Mouse (Mus musculus) cerebellum, adult 11 months (tissue): ENCODE measurements around the gene Cand2.

Experiments
- DNase-seq: peaks from one replicate; pipeline ENCODE4 v3.0.0; 2022

Gene Cand2

DNA sequence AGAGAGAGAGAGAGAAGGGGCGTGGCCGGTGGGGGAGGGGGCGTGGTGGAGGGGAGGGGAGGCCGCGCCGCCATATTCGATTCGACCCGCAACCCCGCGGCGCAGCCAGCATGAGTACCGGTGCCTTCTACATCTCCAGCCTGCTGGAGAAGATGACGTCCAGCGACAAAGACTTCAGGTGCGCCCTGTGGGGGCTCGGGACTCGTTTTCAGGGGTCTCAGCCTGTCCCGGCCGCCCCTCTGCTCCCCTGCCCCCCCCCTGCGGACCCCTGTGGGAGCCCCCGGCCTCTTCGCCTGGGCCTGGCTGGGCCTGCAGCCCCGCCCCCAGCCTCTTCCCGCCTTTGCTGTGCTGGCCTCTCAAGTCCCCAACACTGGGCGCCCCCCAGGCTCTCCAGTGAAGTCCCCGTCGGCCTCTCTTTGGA lies at the start of gene Cand2:
Gene Cand2, plus strand, starts transcription at position 38 of the 421 bp plus-strand sequence.
- DNase-seq: peak; percentile 41

DNA sequence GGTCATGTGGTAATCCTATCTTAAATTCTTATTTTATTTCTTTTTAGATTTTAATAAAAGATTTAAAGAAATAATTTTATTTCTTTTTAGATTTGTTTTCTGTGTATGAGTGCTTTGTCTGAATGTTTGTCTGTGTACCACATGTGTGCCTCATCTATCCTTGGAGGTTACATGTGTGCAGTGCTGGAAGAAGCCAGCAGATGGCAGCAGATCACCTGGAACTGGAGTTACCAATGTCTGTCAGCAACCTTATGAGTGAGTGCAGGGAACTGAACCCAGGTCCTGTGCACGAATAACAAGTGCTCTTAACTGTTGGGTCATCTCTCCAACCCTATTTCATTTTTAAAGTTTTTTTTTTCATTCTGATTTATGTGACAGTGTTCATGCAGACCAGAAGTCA lies 47.2 kb upstream of the Cand2 start:
- peak; percentile 14 for DNase-seq

DNA sequence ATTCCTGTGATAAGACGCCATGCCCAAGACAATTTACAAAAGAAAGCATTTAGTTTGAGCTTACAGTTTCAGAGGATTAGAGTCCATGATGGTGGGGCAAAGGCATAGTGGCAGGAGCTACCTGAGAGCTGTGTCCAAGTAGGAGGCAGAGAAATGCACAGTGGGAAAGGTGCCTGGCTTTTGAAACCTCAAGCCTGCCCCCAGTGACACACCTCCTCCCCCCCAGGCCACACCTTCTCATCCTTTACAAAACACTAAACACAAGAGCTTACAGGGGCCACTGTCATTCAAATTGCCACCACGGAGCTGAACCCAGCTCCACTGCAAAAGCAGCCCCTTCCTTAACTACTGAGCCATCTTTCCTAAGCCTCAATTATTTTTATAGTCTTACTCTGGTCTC lies 46.8 kb upstream of the Cand2 start:
- no peak for DNase-seq

DNA sequence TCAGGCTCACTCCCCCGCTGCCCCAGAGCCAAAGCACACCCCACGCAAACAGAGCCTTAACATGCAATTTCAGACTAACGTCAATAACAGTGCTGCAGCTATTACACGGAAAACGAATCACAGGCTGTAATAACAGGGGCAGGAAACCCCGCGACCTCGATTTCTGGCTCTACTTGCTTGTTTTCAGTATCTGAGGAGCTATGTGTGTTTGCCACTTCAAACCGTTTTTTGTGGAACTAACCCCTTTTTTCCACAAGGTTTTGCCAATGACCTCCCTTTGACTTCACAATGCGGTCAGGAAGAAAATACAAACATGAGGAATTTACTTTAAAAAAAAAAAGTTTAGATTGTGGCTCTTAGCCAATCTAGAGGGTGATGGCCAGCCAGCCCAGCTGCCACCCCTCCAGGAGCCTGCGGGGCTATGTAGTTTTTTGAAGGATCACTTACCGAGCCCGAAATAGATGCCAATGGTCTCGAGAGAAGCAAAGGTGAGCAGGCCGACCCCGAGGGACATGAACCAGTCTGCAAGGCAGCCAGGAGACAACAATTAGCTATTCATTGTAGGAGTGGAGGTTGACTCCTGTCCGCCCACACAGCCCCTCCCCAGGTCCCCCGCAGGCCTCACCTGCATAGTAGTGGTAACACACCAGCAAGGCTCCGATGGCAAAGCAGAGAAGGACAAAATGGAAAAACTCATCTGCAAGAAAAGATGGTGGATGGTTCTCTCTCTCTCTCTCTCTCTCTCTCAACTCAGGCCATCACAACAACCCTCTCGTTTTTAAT lies 43.6 kb upstream of the Cand2 start:
- DNase-seq: no peak

GRCm38 (mm10) chr6:115732341-115732928 lies 41.9 kb upstream of the Cand2 start:
- no peak for DNase-seq

GRCm38 (mm10) chr6:115734909-115735308 lies 39.4 kb upstream of the Cand2 start:
- no peak for DNase-seq

- DNase-seq: no peak
These were observed 35.3 kb upstream of the Cand2 start for GRCm38 (mm10) chr6:115739056-115739455.

DNA sequence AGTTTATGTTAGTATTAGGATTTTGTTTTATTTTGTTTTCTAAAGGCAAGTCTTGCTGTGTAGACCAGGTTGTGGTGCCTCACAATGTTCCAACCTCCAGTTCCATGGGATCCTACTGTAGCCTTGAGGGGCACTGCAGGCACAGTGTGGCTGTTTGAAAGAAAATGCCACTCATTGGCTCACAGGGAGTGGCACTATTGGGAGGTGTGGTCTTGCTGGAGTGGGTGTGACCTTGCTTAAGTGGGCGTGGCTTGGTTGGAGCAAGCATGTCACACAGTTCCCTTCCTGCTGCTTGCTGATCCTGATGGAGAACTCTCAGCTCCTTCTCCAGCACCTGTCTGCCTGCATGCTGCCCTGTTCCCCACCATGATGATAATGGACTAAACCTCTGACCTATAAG lies 30.8 kb upstream of the Cand2 start:
- no peak for DNase-seq

DNA sequence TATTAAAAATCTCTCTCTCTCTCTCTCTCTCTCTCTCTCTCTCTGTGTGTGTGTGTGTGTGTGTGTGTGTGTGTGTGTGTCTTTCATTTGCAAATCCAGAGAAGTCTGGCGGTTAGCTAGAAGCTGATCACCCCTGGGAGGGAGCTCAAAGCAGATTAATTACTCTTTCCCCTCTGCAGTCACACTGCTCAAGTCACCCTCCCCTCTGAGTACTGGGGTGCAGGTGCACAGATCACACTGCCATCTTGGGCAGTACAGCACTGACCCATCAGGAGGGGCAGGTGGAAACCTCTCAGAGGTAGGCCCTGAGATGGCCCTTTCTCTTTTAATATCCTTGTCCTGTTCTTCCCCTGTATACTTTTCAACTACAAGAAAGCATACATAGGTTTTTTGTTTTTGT lies 28.0 kb upstream of the Cand2 start:
- DNase-seq: no peak

- no peak for DNase-seq
These were observed 18.8 kb upstream of the Cand2 start for GRCm38 (mm10) chr6:115755536-115755935.

DNA sequence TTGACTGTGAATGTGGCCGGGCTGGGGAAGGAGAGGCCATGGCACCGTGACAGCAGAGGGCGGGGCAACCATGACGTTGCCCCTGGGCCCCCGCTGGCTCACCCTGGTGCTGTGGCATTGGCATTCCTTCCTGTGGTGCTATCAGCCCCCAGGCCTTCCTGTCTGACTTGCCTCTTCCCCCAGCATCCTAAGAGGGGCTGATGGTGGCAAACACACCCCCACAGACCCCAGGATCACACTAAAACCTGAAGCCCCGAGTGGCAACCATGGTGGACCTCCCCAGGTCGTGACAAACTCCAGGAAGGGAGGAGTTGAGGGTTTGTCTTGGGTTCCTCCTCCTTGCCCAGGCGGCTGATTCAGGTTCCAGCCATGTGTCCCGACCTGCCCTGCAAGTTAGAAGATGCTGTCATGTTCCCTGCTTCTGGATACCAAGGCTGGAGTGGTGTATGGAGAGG lies 15.3 kb upstream of the Cand2 start:
- no peak for DNase-seq

DNA sequence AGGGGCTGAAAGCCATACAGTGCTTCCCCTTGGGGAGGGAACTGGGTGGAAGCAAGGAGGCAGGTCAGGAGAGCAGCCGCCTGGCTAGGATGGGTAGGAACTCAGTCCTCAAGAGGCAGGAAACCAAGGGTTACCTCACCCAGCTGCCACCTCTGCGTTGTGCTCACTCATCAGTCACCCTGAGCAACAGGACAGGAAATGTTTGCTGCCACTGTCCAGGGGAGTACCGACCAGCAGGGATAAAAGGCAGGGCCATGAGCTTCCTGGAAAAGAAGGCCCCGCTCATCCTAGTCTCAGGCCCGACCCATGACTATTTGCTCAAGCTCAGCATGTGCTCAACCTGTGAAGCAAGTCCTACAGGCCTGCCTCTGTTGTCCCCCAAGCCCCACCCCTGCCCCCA lies 14.9 kb upstream of the Cand2 start:
- DNase-seq: no peak

DNA sequence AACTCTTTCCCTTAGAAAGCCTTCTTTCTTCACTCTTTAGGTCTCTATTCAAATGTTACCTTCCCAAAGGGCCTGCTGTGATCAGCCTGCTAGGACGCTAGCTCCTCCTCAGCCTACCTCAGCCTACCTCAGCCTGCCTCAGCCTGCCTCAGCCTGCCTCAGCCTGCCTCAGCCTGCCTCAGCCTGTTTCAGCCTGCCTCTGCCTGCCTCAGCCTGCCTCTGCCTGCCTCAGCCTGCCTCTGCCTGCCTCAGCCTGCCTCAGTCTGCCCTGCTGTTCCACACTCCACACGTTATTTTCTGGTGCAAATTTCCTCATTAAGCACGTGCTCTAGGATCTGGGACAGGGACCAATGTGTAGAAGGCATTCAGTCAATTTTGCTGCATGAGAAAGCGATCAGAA lies 14.2 kb upstream of the Cand2 start:
- no peak for DNase-seq

DNA sequence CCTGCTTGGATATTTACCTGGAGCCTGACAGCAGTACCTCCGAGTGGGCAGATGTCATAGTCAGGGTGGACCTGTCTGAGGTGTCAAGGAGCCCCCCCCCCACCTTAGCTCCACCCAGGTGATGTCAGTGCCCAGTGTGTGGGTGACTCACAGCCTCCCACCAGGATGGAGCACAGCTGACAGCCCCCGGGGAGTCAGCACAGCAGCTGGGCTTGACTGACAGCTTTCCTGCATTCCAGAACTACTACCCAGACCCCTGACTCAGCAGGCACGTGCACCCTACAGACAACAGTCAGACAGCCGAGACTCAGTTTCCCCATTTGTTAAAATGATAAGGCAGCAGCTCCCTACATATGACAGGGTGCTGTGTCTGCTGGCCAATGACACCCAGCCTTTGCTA lies 13.4 kb upstream of the Cand2 start:
- DNase-seq: no peak

- no peak for DNase-seq
These were observed 12.2 kb upstream of the Cand2 start, which contains the start of gene Tmem40 for GRCm38 (mm10) chr6:115761995-115762756. Tmem40 (minus strand) TSS chr6:115762410.

DNA sequence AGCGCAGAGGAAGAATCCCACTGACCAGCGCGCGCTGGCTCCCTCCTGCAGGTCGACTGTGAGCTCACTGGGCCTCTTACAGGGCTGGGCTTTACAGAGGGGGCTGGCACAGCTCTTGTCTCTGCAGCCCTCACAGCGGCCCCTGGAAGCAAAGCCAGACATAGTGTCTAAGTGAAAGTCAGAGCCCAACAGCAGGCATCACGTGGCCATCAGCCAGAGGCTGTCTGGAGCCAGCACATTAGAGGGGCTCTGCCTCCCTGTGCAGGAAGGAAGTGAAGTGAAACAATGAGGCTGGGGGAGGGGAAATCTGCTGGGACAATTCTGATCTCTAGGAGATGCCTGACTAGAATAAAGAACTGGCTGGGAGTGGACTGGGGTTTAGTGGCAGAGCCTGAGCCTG lies 10.2 kb upstream of the Cand2 start:
- no peak for DNase-seq

DNA sequence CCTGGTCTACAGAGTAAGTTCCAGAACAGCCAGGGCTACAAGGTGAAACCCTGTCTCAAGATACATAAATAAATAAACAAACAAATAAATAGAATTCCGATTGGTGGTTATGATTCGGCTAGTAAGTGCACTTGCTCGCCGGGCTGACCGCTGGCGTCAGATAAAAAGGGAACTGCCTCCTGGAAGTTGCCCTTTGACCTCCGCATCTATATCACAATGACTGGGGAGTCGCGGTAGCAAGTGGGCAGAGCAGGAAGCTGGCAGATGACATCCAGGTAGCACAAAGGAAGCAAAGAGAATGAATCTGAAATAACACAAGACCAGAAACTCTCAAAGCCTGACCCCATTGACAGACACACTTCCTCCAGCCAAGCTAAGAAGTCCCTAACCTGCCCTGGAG lies 7.0 kb upstream of the Cand2 start:
- no peak for DNase-seq

DNA sequence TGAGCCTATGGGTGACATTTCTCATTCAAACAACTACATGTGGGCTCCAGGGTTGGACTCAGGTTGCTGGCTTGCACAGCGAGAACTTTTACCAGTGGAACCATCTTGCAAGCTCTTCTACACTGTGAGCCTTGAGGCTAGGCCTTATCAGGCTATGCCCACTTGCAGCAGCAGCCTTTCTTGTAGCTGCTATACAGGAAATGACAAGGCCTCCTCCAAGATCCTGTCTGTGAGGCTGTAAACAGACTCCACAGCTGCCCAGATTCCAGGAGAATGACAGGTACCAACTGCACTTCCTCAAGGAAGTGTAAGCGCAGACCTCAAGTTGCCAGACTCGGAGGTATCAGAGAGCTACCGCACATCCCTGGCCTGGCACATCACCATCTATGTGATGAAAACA lies 6.1 kb upstream of the Cand2 start:
- no peak for DNase-seq

DNA sequence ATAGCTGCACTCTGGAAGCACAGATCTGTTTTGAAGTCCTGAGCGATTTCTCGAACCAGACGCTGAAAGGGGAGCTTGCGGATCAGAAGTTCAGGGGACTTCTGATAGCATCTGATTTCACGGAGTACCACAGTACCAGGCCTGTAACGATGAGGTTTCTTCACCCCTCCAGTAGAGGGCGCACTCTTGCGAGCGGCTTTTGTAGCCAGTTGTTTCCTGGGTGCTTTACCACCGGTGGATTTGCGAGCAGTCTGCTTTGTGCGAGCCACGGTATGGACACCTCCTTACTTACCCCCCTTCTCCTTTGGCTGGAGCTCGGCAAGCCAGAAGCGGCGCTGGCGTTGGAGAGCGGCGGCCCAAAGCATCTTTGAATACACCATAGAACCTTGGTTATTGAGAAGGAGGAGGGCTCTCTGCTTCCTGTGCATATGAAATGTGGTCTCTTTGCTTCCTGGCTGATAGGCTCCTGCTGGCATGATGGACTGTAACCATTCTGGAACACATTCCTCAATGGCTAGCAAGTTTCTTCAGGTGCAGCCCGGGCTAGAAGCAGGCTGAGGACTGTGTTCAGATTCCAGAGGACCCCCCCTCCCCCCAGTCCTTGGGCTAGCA lies 4.2 kb upstream of the Cand2 start:
- no peak for DNase-seq

- DNase-seq: no peak
These were observed 3.5 kb upstream of the Cand2 start for GRCm38 (mm10) chr6:115770852-115771251.

DNA sequence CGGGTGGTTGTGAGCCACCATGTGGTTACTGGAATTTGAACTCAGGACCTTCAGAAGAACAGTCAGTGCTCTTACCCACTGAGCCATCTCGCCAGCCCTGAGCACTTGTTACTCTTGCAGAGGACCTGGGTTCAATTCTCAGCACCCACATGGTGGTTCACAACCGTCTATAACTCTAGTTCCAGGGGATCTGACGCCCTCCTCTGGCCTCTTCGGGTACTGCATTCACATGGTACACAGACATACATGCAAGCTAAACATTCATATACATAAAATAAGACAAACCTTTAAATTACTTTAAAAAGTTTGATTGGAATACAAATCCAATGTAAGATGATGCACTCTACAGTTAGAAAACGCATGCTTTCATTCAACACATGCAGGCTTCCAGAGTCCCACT lies 2.1 kb upstream of the Cand2 start:
- no peak for DNase-seq

- no peak for DNase-seq
These were observed 1.7 kb upstream of the Cand2 start for GRCm38 (mm10) chr6:115772604-115773003.

GRCm38 (mm10) chr6:115773966-115774413 lies 348 bp upstream of the Cand2 start:
- DNase-seq: no peak
